Mouse (Mus musculus) cerebellum, postnatal 36 days (tissue): ENCODE measurements at regions not wholly inside any gene's neighbourhood (a gene's known extent, or its start where the extent isn't known, plus 50 kb on each side); places are given as distances from the start of the nearest gene placed in this dataset.

Experiments
- DNase-seq, 2 experiments: peaks; one replicate each; pipeline ENCODE4 v3.0.0; 2021 to 2022; ENCODE audit warnings: mixed read lengths in 2 of 2

GRCm38 (mm10) chr16:66257921-66258320 lies 442.9 kb downstream of the Vgll3 start:
- peak; percentile 3 to 26 for DNase-seq

- DNase-seq, result no peak
Measured at GRCm38 (mm10) chr16:66268987-66269386, 453.9 kb downstream of the Vgll3 start.

GRCm38 (mm10) chr16:66276635-66277034 lies 461.6 kb downstream of the Vgll3 start:
- DNase-seq, result no peak
